Mouse (Mus musculus): ENCODE data around the gene Rbm44. TPM values are rescaled to one million over a fixed set of nuclear protein-coding genes. Genes with fewer than 3 reads are reported as not detected.

Gene Rbm44
- polyA plus RNA-seq (2015; fragmentation: Nextera tagmentation; extraction: Ambion mirVana) = 1.4 and 2.1 TPM in 2 replicates

DNA sequence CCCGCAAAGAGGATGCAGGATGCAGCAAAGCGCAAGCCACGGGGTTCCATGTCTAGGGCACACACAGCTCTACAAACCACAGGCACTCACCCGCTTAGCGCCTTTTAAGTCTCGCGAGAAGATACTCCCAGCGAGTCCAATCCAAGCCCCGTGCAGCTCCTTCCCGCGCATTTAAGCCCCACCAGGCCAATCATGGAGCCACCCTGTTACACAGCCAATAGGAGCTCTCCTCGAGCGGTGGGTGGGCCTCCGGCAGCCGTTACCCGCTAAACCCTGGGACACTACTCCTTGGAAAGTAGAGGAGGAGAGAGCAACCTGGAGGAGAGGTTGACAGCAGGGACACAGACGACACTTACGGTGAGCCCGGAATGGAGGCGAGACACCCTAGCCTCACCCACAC, at the start of gene Rbm44:
Gene Rbm44 (plus strand): TSS at position 277 of the 400 bp plus-strand sequence.
- DNase-seq (ENCODE audit: low spot score) = peak; percentile 39

DNA sequence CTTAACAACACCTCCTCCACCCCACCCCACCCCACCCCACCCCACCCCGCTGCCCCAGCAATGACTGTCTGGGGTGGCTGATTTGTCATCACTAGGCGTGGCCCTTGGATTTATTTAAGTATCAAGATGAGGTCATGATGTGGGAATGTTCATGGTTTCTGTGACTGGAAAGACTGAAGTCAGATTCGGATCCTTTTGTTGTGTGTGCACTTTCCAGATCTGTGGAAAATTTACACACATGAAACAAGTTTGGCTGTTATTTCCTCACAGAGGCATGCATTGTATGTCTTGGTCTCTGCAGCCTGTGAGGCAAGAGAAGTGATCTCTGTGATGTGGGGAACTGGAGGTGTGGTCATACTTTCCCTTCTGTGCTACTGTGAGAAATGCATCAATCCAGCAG, 49.6 kb upstream of the Rbm44 start:
- DNase-seq (ENCODE audit: low spot score) = peak; percentile 65

DNA sequence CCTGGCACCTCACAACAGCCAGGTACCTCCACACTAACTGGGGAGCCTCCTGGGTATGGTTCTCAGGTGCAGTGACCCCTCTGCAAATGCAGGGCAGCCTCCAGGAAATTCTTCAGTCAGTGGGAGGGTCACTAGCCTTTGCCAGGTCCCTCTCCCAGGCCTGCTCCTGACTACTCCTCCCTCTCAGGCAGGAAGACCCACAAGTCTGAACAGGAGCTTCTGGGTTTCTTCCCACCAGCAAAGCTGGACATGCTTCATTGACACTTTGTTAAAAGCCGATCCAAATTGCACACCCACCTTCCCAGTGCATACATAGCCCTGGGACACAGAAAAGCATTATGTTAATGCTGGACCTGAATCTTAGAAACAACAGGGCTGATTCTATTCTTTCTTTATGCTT, 49.0 kb upstream of the Rbm44 start:
- no peak for DNase-seq (ENCODE audit: low spot score)

DNA sequence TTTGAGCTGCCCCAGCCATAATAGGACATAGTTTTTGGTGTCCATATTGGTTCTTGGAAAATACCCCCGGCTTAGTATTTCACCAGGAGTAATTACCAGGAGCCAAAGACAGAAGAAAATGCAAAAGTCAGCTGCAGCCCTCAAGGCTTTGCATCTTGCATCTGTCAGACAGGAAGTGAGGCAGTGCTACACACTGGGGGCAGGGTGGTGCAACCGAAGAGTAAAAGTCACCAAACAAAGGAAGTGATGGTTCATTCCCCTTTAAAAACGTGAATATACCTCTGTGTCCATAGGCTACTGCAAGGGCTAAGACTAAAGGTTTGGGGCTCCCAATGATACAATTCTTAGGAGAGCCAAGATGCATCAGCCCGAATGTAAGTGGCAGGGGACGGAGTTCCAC, 48.4 kb upstream of the Rbm44 start:
- DNase-seq (ENCODE audit: low spot score) = peak; percentile 77

DNA sequence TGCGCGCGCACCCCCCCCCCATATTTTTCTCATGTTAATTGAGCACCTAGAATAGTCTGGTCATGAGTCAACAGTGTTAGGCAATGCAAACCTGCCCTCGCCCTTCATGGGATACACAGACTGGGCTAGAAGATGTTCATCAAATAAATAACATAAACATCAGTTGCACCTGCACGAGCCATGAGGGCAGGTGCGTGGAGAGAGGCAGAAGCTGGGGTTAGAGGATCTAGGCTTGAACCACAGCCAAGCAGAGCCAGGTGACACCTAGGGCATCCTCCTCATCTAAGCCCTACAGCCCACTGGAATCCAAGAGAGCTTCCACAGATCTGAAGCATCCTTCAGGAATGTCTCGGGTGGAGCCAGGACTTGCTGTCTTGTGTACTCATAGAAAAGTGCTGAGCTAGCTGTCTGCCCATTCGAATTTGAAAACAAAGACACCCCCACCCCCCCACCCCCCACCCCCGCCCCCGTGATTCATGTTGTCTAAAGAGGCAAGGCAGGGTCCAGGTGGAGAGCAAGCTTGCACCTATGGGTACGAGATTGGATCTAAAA, 47.5 kb upstream of the Rbm44 start:
- peak; percentile 46 for DNase-seq (ENCODE audit: low spot score)

DNA sequence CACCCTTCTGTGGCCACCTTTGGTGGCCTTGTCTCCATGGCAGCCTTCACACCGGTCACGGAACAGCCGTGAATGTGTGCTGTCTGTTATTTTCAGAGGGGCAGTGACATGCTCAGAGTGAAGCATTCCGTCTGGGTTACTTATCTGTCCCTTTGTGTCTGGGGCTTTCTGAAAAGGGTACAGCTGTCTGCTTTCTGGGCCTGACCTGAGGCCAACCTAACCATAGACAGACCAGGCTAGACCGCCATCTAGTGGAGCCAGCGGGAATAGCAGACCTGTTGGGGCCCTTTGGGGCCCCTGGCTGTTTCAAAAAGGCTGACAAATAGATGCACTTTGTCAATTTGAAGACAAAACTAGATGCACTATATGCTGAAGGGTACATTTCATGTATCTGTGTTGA, 46.0 kb upstream of the Rbm44 start:
- DNase-seq (ENCODE audit: low spot score) = peak; percentile 84

DNA sequence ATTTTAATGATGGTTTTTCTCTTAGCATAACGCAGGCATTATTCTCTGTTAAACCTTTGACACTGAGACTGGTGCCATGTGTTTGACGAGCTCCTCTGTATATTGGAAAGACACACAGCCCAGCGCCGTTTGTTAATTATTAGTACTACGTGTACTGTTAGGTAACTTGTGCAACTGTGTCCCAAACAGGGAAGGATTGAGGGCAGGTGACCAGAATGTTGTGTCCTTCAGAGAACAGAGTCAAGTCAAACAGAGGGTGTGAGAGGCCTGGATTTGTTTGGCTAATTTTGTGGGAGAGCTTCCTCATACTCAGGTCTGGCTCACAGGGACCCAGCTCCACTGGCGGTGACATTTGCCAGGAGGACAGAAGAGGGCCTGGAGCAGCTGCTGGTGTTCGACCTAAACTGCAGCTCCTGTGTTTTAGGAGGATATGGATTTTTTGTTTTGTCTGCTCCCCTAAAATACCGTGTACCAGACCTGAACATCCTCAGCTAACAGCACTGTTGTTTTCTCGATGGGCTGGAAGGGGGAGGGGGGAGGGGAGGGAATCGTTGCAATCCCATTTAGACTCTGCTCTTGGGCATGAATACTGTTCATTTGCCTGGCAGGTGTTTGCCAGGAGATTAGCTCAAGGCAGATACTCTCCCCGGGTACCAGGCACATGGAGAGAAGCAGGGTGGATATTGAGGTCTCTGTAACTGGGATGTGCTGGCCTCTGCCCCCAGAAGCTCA, 43.0 kb upstream of the Rbm44 start:
- DNase-seq (ENCODE audit: low spot score) = no peak

DNA sequence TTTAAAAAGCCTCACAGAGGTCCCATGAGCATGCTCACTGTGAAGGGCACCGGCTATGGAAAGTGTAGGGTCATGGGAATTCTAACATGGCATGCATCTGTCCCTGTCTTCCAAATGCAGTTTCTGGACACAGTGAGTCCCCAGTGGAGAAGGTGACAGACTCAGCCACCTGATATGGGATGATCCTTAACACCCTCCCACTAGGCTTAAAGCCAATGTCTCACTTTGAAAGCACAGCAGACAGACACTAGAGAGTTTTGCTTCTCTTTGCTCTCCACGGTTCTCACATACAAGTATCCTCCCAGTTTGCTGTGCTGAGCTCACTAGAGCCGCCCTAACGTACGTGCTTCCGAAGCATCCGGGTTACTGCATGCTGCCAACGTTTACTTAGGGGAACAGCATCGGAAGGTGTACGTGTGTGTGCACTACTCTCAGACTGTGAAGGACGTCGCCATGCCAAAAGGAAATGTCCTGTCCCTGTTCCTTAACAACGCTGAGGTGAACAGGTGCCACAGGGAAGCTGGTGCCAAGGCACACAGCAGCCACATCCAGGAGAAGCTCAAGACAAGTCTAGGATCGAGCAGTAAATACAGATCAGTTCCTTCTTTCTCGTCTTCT, 41.4 kb upstream of the Rbm44 start:
- DNase-seq (ENCODE audit: low spot score) = no peak

DNA sequence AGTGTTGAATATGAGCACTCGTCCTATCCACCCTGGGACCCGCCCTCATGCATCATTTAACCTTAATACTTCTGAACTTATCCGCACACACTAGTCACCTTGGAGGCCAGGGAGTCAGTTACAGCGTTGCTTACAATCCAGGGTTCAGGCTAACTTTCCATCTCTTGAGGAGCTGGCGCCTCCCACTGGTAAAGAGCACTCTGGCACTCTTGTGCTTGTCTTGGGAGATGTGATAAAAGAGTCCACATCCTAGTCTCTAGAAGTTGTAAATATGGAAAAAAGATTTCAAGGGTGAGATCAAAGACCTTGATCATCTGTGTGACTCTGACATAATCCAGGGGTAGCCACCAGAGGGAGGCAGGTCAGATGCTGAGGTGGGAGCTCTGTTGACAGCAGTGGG, 37.3 kb upstream of the Rbm44 start:
- DNase-seq (ENCODE audit: low spot score) = no peak

DNA sequence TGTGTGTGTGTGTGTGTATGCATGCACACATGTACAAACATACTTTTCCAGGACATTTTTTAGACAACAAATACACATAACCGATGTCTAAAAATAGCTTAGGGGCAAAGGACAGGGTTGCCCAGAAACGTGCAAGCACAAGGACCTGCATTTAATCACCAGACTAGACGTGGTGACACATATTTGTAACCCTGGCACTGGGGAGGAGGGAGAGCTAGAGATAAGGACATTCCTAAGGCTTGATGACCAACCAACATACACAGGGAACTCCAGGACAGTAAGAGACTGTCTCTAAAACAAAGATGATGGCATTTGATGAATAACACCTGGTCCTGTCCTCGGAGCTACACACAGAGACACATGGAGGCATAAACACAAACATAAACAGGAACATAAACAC, 35.6 kb upstream of the Rbm44 start:
- no peak for DNase-seq (ENCODE audit: low spot score)

DNA sequence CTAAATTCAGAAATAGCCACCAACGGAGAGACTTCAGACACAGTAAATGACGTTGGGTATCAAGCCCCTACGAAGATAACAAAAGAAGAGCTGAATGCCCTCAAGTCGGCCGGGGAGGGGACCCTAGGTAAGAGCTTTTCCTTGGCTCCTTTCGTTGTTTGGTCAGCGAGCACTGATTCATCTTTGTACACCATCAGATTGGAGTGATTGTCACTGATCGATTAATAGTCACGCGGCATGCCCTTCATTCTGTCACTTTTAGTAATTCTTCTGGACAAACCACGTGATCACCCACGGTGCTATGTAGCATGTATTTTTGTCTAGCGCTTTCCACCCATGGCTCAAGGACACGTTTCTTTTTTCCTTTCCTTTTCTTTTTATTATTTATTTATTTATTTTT, 32.7 kb upstream of the Rbm44 start:
- no peak for DNase-seq (ENCODE audit: low spot score)

DNA sequence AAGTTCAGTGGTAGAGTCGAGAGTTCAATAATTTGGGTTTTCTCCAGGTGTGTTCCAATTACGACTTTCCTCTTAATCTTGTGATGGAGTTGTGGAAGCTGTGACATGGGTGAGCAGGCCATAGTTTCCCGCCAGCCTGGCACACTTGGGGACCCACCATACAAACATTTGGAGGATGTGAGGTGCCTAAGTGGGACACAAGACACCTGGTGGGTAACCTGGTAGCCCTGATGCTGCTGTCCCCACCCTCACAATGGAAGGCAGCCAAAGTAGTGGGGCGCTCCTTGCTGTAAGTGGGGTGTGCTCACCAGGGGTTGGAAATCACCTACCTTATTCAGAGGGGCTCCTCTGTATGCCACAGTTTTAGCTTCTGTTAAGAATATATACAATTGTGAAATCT, 32.3 kb upstream of the Rbm44 start:
- DNase-seq (ENCODE audit: low spot score) = no peak

DNA sequence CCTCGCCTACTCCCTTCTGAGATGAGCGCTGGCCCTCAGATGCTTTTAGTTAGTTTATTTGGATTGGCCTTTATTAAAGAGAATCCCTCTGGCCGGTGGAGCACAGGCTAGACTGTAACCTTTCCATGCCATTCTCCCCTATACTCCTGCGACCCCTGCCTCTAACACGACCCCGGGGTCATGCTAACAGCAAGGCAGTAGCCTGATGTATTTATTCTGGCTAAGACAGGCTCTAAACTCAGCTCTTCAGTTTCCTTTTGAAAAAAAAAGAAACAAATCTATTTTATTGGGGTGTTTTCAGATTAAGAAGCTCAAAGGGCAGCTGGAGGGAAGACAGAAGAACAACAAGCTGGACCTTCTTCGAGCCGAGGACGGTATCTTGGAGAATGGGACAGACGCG, 22.8 kb upstream of the Rbm44 start:
- no peak for DNase-seq (ENCODE audit: low spot score)

DNA sequence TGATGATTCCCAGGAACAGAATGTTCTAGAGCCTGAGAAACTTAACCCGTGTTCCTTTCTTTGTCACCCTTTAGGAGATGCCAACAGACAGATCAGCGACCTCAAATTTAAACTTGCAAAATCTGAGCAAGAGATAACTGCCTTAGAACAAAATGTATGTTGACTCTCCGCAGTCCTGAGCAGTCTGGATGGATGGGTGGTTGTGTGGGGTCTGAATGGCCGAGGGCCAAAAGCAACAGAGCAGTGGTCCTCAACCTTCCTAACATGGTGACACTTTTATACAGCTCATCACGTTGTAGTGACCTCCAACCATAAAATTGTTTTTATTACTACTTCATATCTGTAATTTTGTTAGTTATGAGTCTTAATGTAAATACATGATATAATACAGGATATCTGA, 21.9 kb upstream of the Rbm44 start:
- DNase-seq (ENCODE audit: low spot score) = no peak

DNA sequence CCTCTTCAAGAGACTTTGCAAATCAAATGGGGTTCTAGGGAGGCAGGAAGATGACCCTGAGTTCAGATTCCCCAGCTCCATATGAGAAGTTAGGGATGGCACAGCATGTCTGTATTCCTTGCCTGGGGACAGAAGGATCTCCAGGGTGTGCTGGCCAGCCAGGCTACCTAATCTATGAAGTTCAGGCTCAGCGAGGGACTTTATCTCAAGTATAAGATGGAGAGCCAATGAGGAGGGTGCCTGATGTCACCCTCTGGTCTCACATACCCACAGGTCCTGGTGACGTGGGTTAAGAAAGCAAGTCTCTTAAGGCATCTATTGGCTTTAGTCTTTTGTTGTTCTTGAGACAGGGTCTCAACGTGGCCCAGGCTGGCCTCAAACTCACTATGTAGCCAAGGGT, 21.4 kb upstream of the Rbm44 start:
- no peak for DNase-seq (ENCODE audit: low spot score)

DNA sequence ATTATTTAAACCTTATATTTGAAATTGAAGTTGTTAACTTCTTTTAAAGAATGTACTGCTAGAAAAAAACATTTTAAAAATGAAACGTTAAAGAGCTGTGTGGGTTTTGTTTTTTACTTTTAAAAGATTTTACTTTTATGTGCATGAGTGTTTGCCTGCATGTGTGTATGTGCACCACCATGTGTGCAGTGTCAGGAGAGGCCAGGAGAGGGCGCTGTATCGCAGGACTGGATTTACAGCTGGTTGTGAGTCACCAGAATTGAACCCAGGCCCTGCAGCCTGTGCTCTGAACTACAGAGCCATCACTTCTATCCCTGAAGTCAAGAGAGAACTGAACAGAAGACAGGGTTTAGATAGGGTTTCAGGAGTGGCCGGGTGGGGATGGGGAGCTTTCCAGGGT, 16.0 kb upstream of the Rbm44 start:
- DNase-seq (ENCODE audit: low spot score) = no peak

DNA sequence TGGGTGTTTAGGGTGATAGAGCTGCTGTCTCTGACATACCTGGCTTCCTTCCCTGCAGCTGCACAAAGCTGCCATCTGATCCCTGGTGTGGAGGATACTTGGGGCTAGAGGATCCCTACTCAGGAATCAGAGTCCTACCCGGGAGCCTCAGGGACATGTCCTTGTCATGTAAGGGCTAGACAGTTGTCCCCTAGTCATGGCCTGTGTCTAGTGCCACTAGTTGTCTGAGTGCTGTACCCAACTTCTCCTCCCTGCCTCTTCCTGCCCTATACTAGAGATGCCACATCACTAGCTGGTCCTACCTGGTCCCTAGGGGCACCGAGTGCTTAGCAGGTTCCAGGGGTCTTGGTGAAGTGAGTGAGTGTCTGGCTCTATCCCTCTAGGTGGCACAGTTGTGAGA, 7.9 kb upstream of the Rbm44 start:
- no peak for DNase-seq (ENCODE audit: low spot score)

DNA sequence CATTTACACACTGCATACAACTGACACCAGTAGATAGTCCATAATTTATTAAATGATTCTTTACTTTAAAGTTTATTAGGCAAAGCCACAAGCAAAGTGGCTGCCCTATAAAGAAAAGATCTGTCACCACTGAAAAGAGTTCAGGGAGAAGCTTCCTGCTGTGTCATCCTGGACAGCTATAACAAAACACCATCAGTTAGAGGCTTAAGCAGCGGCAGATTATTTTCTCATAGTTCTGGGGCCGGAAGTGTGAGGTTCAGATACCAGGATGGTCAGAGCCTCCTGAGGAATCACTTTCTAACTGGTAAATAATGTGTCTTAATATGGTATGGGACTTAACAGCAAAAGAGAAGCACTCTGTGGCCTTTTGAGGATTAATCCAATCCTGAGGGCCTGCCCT, 6.6 kb downstream of the Rbm44 start:
- DNase-seq (ENCODE audit: low spot score) = no peak

DNA sequence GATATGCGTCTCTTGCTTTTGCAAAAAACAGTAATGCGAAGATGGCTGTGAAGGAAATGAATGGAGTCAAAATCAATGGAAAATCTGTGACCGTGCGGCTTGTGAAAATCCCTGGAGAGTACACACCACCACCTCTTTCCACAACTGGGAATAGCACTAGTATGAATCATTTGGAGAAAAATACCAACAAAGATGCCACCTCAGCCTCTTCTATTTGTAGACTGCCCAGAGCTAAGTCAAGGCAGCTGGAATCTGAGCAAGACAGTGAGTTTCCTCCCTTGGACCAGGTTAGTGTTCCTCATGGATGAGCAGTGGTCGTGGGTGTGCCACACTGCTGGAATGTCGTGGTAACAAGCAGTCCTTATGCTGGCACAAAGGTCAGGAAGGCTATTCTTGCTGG, 21.9 kb downstream of the Rbm44 start:
- DNase-seq (ENCODE audit: low spot score) = no peak

DNA sequence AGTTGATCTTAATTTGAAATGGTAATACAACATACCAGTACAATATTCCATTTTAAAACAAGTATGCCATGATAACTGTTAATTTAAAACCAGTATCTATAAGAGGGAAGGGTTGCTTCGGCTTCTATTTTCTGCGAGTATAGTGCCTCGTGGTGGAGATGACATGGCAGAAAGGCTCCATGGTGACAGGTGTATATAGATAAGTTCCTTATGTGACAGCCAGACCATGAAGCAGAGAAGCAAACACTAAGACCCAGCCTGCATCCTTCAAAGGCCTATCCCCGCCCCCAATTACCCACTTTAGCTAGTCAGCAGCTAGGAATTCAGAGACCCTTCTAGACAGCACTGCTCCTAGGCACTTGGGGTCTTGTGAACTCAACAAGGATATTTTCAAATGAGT, 24.3 kb downstream of the Rbm44 start:
- no peak for DNase-seq (ENCODE audit: low spot score)

DNA sequence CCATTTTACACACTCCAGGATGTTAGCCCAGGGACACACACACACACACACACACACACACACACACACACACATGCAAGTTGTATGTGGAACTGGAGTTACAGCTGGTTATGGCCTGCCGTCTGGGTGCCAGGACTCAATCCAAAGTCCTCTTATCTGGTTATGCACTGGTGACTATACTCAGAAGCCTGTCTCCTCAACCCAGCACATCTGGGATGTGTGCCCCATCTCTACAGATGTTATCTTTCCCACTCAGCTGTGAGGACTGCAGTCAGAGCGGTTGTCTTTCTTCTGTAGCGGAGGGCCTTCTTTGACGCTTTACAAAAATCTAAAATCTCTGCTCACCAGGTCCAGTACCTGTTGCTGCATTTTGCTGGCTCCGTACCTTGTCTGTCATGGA, 29.9 kb downstream of the Rbm44 start:
- DNase-seq (ENCODE audit: low spot score) = no peak

DNA sequence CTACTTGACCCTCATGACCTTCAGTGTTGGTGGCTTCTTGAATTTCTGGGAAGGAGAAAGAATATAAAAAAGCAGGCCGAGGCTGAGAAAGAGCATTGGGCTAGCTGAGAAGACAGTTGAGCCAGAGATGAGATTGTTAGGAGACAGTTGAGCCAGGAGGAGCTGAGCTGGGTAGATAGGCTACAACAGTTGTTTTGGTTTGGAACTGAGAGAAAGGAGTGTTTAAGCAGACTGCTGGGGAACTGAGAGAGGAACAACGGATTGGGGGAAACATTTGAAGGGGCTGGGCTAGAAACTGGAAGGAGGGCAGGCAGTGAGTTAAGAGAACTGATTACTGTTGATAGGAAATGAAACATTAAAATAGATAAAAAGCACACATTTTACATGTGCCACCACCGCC, 31.1 kb downstream of the Rbm44 start:
- no peak for DNase-seq (ENCODE audit: low spot score)

DNA sequence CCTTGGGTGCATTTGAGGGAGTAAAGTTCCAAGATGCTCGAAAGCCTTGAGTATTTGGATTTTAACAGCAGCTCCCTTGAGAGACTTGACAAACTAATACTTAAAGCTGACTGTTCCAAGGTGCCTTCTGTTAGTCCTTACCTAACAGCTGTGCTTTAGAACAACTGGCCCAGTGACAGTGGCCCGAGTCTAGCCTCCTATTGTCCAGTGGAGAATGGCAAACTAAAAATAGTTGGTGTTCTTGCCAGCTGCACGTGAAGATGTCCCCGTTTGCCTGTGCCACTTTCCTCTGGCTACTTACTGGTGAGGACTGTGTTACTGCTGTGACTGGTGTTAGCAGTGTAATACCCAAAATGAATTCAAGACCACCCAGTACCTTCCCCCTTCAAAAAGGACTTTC, 32.0 kb downstream of the Rbm44 start:
- no peak for DNase-seq (ENCODE audit: low spot score)

Measured in thymus, postnatal 0 days (tissue).